Mouse (Mus musculus) macrophage (primary cell): ENCODE measurements around the gene Gm20379. TPM values are rescaled to one million over a fixed set of nuclear protein-coding genes. Genes with fewer than 3 reads are reported as not detected.

Experiments
- H3K27ac ChIP-seq: fragments of 350-480 bp; formaldehyde crosslinking; 2 replicates; pipeline ENCODE4 v1.9.0; 2021
- H3K36me3 ChIP-seq: fragments of 350-480 bp; formaldehyde crosslinking; 2 replicates; pipeline ENCODE4 v1.9.0; 2021; ENCODE audit errors: inconsistent target
- H3K4me3 ChIP-seq: fragments of 350-480 bp; formaldehyde crosslinking; 2 replicates; pipeline ENCODE4 v1.9.0; 2021; ENCODE audit errors: inconsistent target
- H3K79me2 ChIP-seq: fragments of 350-480 bp; formaldehyde crosslinking; 2 replicates; pipeline ENCODE4 v1.9.0; 2021; ENCODE audit errors: inconsistent target
- WGBS: methylation state at CpG from one replicate; pipeline ENCODE4 v1.1.7; 2026; ENCODE audit warnings: inconsistent platforms; ENCODE audit not compliant: missing documents; 5-methylcytosine and 5-hydroxymethylcytosine counted together
- polyA plus RNA-seq: library from polyadenylated mRNA; stranded (reverse); fragments of 250-400 nt; gene quantifications from 3 replicates; pipeline ENCODE4 v1.2.4, GENCODE M21; 2018; ENCODE audit warnings: inconsistent platforms

Gene Gm20379
- polyA plus RNA-seq, 1 experiment from 2014 or later, result not detected

- peak within 1 kb of the TSS; percentile 54 for H3K27ac ChIP-seq
- peaks cover 5% of the 10 kb centered on the region; the same call in 1 of the 2 replicates for H3K79me2 ChIP-seq
- no peaks in the 10 kb centered on the region for H3K36me3 ChIP-seq
- H3K4me3 ChIP-seq, result peak within 1 kb of the TSS; percentile 65
- WGBS, result under 1% methylated on average over 64 of the region's 76 CpGs
These were observed 48.9 kb downstream of the Gm20379 start, which contains the start of the genes Dhfr and Msh3 for GRCm38 (mm10) chr13:92354456-92355271. Gene Dhfr (plus strand): TSS chr13:92354726. Gene Msh3 (minus strand): TSS chr13:92355003.

- Histone ChIP-seq H3K79me2 (peaks cover 5% of the 10 kb centered on the region; the same call in 1 of the 2 replicates), H3K4me3 (peak overlapping the region; percentile 52), H3K27ac (no peak overlapping the region), H3K36me3 (no peaks in the 10 kb centered on the region)
- WGBS, result under 1% methylated on average over 24 of the region's 24 CpGs
These were observed 49.5 kb downstream of the Gm20379 start for GRCm38 (mm10) chr13:92355272-92355643.

GRCm38 (mm10) chr13:92356376-92356775, 50.6 kb downstream of the Gm20379 start:
- no peaks in the 10 kb centered on the region for H3K36me3 ChIP-seq
- H3K4me3 ChIP-seq, result no peak overlapping the region
- 92% methylated on average over 7 of the region's 7 CpGs for WGBS
- no peak overlapping the region for H3K27ac ChIP-seq
- H3K79me2 ChIP-seq, result peaks cover 5% of the 10 kb centered on the region; the same call in 1 of the 2 replicates

Other genes with a start within 250 kb of the Gm20379 start
- 0.09 TPM in 1 of 3 replicates, not detected in the others for gene Rasgrf2, start 174.3 kb upstream of the Gm20379 start, polyA plus RNA-seq
- 0.89 to 9.2 TPM (median 3.4 TPM) in 3 replicates for gene Dhfr, start 48.7 kb downstream of the Gm20379 start, polyA plus RNA-seq
- 5.7 to 8.1 TPM (median 7.4 TPM) in 3 replicates for gene Msh3, start 49.0 kb downstream of the Gm20379 start, polyA plus RNA-seq
- gene Ankrd34b, start 119.9 kb downstream of the Gm20379 start, polyA plus RNA-seq, result not detected in 3 replicates
- 6.2 to 7.4 TPM (median 6.4 TPM) in 3 replicates for gene Fam151b, start 178.0 kb downstream of the Gm20379 start, polyA plus RNA-seq
- gene Zfyve16, start 224.9 kb downstream of the Gm20379 start, polyA plus RNA-seq, result 13.9 to 17.0 TPM (median 15.7 TPM) in 3 replicates